Mouse (Mus musculus) MEL (cell line): ENCODE measurements around the gene Poll. TPM values are rescaled to one million over a fixed set of nuclear protein-coding genes. Genes with fewer than 3 reads are reported as not detected.

Experiments used
- DNase-seq: peaks from one replicate; pipeline ENCODE4 v3.0.0; 2011; ENCODE audit warnings: low read depth, low spot score
- H3K27ac ChIP-seq: 2 replicates; pipeline ENCODE4 v1.5.1; 2012; ENCODE audit warnings: low read depth, mild to moderate bottlenecking, control low read depth, low read length, moderate library complexity; ENCODE audit not compliant: control insufficient read depth
- H3K27me3 ChIP-seq, 2 experiments: fragments of 150-350 bp in 1 of 2; sonication (generic) in 1 of 2; 2 replicates each; pipeline ENCODE4 v1.6.1; 2012; ENCODE audit warnings: low read length in 2 of 2, mild to moderate bottlenecking in 2 of 2, improper control_type of control experiment in 1 of 2, moderate library complexity in 1 of 2; ENCODE audit not compliant: insufficient read depth in 2 of 2, control insufficient read depth in 1 of 2
- H3K36me3 ChIP-seq, 2 experiments: 2 replicates each; pipeline ENCODE4 v1.6.1; 2012 to 2014; ENCODE audit warnings: low read length in 2 of 2, improper control_type of control experiment in 1 of 2, inconsistent platforms in 1 of 2, mild to moderate bottlenecking in 1 of 2; ENCODE audit not compliant: insufficient read depth in 2 of 2, control insufficient read depth in 1 of 2
- H3K4me1 ChIP-seq, 2 experiments: fragments of 150-350 bp in 1 of 2; sonication (generic) in 1 of 2; 2 replicates each; pipeline ENCODE4 v1.6.1; 2012; ENCODE audit warnings: low read length in 2 of 2, improper control_type of control experiment in 1 of 2, mild to moderate bottlenecking in 1 of 2; ENCODE audit not compliant: insufficient read depth in 2 of 2, control insufficient read depth in 1 of 2
- H3K4me3 ChIP-seq, 2 experiments: fragments of 150-350 bp in 1 of 2; sonication (generic) in 1 of 2; 2 replicates each; pipeline ENCODE4 v1.5.1; 2012; ENCODE audit warnings: low read depth in 2 of 2, low read length in 2 of 2, mild to moderate bottlenecking in 2 of 2, moderate library complexity in 2 of 2, control low read depth in 1 of 2, improper control_type of control experiment in 1 of 2; ENCODE audit not compliant: control insufficient read depth in 1 of 2, insufficient read depth in 1 of 2
- H3K79me2 ChIP-seq: 2 replicates; pipeline ENCODE4 v1.6.1; 2012; ENCODE audit warnings: mild to moderate bottlenecking, low read length, moderate library complexity; ENCODE audit not compliant: control insufficient read depth, poor library complexity, insufficient read depth
- H3K9ac ChIP-seq: 2 replicates; pipeline ENCODE4 v1.6.1; 2012; ENCODE audit warnings: low read depth, mild to moderate bottlenecking, control low read depth, low read length, moderate library complexity; ENCODE audit not compliant: control insufficient read depth, poor library complexity, severe bottlenecking
- H3K9me3 ChIP-seq: fragments of 150-350 bp; sonication (generic); replicated peaks from 2 replicates; pipeline ENCODE4 v1.6.1; 2012; ENCODE audit warnings: mild to moderate bottlenecking, low read length, improper control_type of control experiment, moderate library complexity; ENCODE audit not compliant: insufficient read depth
- CHD2 ChIP-seq: IDR thresholded peaks from 2 replicates; pipeline ENCODE4 v1.6.1; 2011; ENCODE audit warnings: low read length, improper control_type of control experiment
- ELF1 ChIP-seq: IDR thresholded peaks from 2 replicates; pipeline ENCODE4 v1.6.1; 2014; ENCODE audit warnings: low read depth, mild to moderate bottlenecking, inconsistent platforms, low read length, improper control_type of control experiment, moderate library complexity
- EP300 ChIP-seq, 2 experiments: IDR thresholded peaks; 2 replicates each; pipeline ENCODE4 v1.6.1; 2011; ENCODE audit warnings: improper control_type of control experiment in 2 of 2, low read length in 2 of 2, low read depth in 1 of 2, mild to moderate bottlenecking in 1 of 2
- GABPA ChIP-seq: IDR thresholded peaks from 2 replicates; pipeline ENCODE4 v1.6.1; 2012; ENCODE audit warnings: low read depth, mild to moderate bottlenecking, inconsistent platforms, low read length, improper control_type of control experiment, moderate library complexity
- MAFK ChIP-seq: IDR thresholded peaks from 2 replicates; pipeline ENCODE4 v1.6.1; 2011; ENCODE audit warnings: low read depth, mild to moderate bottlenecking, low read length, improper control_type of control experiment, borderline replicate concordance
- MAX ChIP-seq: IDR thresholded peaks from 2 replicates; pipeline ENCODE4 v1.6.1; 2011; ENCODE audit warnings: low read length, improper control_type of control experiment
- MEF2A ChIP-seq: IDR thresholded peaks from 2 replicates; pipeline ENCODE4 v1.6.1; 2014; ENCODE audit warnings: low read depth, mild to moderate bottlenecking, inconsistent platforms, low read length, improper control_type of control experiment; ENCODE audit not compliant: poor library complexity, insufficient replicate concordance, severe bottlenecking; ENCODE audit errors: extremely low read depth
- MYC ChIP-seq: IDR thresholded peaks from 2 replicates; pipeline ENCODE4 v1.6.1; 2011; ENCODE audit warnings: low read depth, mild to moderate bottlenecking, low read length, improper control_type of control experiment, moderate library complexity
- NELFE ChIP-seq: IDR thresholded peaks from 2 replicates; pipeline ENCODE4 v1.6.1; 2011; ENCODE audit warnings: low read depth, low read length, improper control_type of control experiment
- POLR2AphosphoS2 ChIP-seq: IDR thresholded peaks from 2 replicates; pipeline ENCODE4 v1.6.1; 2011; ENCODE audit warnings: low read length, improper control_type of control experiment
- POLR2AphosphoS5 ChIP-seq: IDR thresholded peaks from 2 replicates; pipeline ENCODE4 v1.6.1; 2012; ENCODE audit warnings: low read depth, borderline replicate concordance, mild to moderate bottlenecking, inconsistent platforms, low read length, moderate library complexity, mixed read lengths
- SIN3A ChIP-seq: IDR thresholded peaks from 2 replicates; pipeline ENCODE4 v1.6.1; 2012; ENCODE audit warnings: low read length, improper control_type of control experiment, inconsistent platforms
- SMC3 ChIP-seq: IDR thresholded peaks from 2 replicates; pipeline ENCODE4 v1.6.1; 2011; ENCODE audit warnings: low read depth, low read length, improper control_type of control experiment
- TBP ChIP-seq: IDR thresholded peaks from 2 replicates; pipeline ENCODE4 v1.8.0; 2011; ENCODE audit warnings: low read depth, low read length, improper control_type of control experiment
- USF1 ChIP-seq: IDR thresholded peaks from 2 replicates; pipeline ENCODE4 v1.6.1; 2014; ENCODE audit warnings: low read depth, mild to moderate bottlenecking, inconsistent platforms, low read length, improper control_type of control experiment, moderate library complexity
- USF2 ChIP-seq, 2 experiments: IDR thresholded peaks; 2 replicates each; pipeline ENCODE4 v1.6.1; 2011 to 2012; ENCODE audit warnings: improper control_type of control experiment in 2 of 2, low read length in 2 of 2, borderline replicate concordance in 1 of 2, inconsistent platforms in 1 of 2, low read depth in 1 of 2, mild to moderate bottlenecking in 1 of 2; ENCODE audit not compliant: insufficient read depth in 1 of 2
- ZC3H11A ChIP-seq: IDR thresholded peaks from 2 replicates; pipeline ENCODE4 v1.6.1; 2012; ENCODE audit warnings: low read depth, mild to moderate bottlenecking, inconsistent platforms, low read length, improper control_type of control experiment
- ZKSCAN1 ChIP-seq: IDR thresholded peaks from 2 replicates; pipeline ENCODE4 v1.6.1; 2012; ENCODE audit warnings: low read depth, mild to moderate bottlenecking, inconsistent platforms, low read length, improper control_type of control experiment, moderate library complexity
- ZMIZ1 ChIP-seq: IDR thresholded peaks from 2 replicates; pipeline ENCODE4 v1.6.1; 2012; ENCODE audit warnings: low read depth, mild to moderate bottlenecking, inconsistent platforms, low read length, improper control_type of control experiment, moderate library complexity
- ZNF384 ChIP-seq: IDR thresholded peaks from 2 replicates; pipeline ENCODE4 v1.6.1; 2012; ENCODE audit warnings: low read depth, mild to moderate bottlenecking, inconsistent platforms, low read length, improper control_type of control experiment
- polyA plus RNA-seq, 2 experiments: library from polyadenylated mRNA; stranded (reverse) in 1 of 2; unstranded in 1 of 2; fragments of >175 nt in 1 of 2; fragments of >200 nt in 1 of 2; gene quantifications; 2 replicates each; pipeline versions ENCODE4 v1.2.1 to v1.2.4; 2012; ENCODE audit warnings: low replicate concordance in 2 of 2, low read depth in 1 of 2; ENCODE audit not compliant: insufficient read length in 2 of 2, insufficient read depth in 1 of 2, missing spikeins in 1 of 2
- total RNA-seq: library from RNA; depleted of rRNA; stranded (reverse); fragments of 300-350 nt; gene quantifications from 2 replicates; pipeline ENCODE4 v1.2.3, GENCODE M21; 2012

Gene Poll
- total and polyA plus RNA-seq, 3 experiments: 14.9 to 19.0 TPM; not detected in 1

DNA sequence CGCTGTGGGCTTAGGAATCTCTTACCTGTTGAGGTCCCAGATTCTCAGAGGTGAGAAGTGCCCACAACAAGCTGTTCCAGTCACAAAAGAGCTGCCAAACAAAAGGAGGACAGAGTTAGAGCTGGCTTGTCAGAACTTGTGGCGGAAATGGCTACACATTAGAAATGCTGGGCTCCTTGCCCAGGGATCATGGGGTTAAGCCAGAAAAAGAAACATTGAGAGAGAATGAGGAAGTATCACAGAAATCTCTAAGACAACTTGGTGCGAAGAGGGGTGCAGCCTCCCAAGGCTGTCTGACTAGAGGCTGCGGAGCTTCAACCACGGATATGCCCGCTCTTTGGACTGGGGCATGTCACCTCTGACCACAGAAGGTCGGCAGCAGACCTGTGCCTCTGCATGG, 31.4 kb upstream of the Poll start (continued):
- TF ChIP-seq ZNF384: no peak

DNA sequence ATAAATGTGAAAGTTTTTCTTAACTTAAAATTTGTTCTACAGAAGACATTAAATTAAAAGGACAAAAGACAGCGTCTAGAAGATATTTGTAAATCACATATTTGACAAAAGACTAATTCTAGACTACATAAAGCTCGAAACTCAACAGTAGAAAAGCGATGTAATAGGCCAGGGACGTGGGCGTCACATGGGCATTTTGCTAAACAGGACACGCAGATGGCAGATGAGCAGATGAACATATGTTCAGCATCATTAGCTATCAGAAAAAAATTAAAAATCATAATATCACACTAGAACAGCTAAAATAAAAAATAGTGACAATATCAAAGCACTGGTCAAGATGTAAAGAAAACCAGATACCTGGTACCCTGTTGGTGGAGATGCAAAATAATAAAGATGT, 29.4 kb upstream of the Poll start:
- H3K4me1 ChIP-seq: peaks cover 7 to 12% of the 10 kb centered on the region in 2 experiments

DNA sequence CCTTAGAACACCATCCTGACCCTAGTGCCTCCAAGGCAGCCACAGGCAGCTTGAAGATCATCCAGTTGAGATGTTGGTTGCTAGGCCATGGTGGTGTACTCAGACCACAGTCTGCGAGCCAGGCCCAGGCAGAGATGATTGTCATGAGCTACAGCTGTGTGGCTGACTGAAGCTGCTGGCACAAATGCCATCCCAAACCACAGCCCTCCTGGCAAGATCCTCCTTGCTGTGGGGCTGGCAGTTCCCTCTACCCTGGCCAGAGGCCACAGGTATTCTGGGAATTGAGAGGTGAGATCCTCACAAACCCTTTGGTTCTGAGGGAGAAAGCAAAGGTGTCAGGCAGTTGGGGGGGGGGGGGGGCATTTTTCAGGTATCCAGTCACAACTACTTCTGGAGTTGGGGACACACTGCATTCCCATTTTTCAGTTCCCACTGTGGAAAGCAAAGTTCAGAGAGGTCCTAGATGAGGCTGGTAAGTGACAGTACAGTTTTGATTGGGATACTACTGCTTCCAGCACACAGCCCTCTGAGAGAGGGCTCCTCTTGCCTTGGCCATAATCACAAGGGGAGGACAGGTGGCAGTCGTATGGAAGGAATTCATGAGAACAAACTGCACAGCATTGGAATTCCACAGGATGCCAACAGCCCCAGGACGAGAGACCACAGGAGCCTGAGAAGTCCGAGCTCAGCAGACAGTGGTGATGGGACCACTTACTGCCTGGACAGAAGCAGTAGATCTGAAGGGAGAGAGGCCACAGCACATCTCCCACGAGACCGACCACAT, 27.4 kb upstream of the Poll start:
- no peaks in the 10 kb centered on the region for H3K9me3 ChIP-seq
- H3K4me3 ChIP-seq: no peak overlapping the region
- peaks cover 7 to 12% of the 10 kb centered on the region in 2 experiments for H3K4me1 ChIP-seq
- no peaks in the 10 kb centered on the region for H3K27me3 ChIP-seq
- H3K9ac ChIP-seq: no peak overlapping the region
- H3K79me2 ChIP-seq: no peaks in the 10 kb centered on the region
- DNase-seq: no peak
- TF ChIP-seq POLR2AphosphoS5 (no peak), ZMIZ1 (no peak), ZNF384 (no peak), NELFE (no peak), ELF1 (no peak), MYC (no peak), ZC3H11A (no peak), CHD2 (no peak), SMC3 (no peak), USF2 (IDR thresholded peaks at IDR 0.05; ENCODE audit: borderline replicate concordance in 1 of 2, insufficient read depth in 1 of 2, low read depth in 1 of 2, low read length in 2 of 2) (no peak), MAX (no peak), SIN3A (no peak), ZKSCAN1 (no peak)
- TF ChIP-seq, all 39 proteins: peak for 0
- Histone ChIP-seq H3K27ac (no peak overlapping the region), H3K36me3 (peaks cover 0 to 13% of the 10 kb centered on the region in 2 experiments; a peak in 3 of 4 replicates)

More for the DNA sequence above, 29.4 kb upstream of the Poll start:
- Histone ChIP-seq H3K27me3 (no peaks in the 10 kb centered on the region), H3K79me2 (no peaks in the 10 kb centered on the region), H3K4me3 (no peak overlapping the region), H3K9me3 (no peaks in the 10 kb centered on the region), H3K9ac (no peak overlapping the region), H3K27ac (no peak overlapping the region), H3K36me3 (peaks cover 0 to 13% of the 10 kb centered on the region in 2 experiments; a peak in 2 of 4 replicates)
- no peak for DNase-seq
- no peak for TF ChIP-seq MAFK
- TF ChIP-seq TBP: no peak
- no peak for TF ChIP-seq POLR2AphosphoS2
- TF ChIP-seq USF1: no peak
- TF ChIP-seq MEF2A: no peak
- TF ChIP-seq EP300 (IDR thresholded peaks at IDR 0.05; ENCODE audit: low read depth in 1 of 2, low read length in 2 of 2): no peak
- TF ChIP-seq MAX: no peak
- TF ChIP-seq ELF1: no peak
- no peak for TF ChIP-seq CHD2
- TF ChIP-seq GABPA: no peak
